Mouse (Mus musculus) intestine, embryonic 14.5 days (tissue): ENCODE results near the gene Tmf1. TPM values are rescaled to one million over a fixed set of nuclear protein-coding genes. Genes with fewer than 3 reads are reported as not detected.

Experiments used
- ATAC-seq: fragments of 200-750 bp; cut with Nextera tagmentation; replicated peaks from 2 replicates; pipeline ENCODE4 v1.8.0; 2017; ENCODE audit warnings: low read depth, moderate number of reproducible peaks, moderate TSS enrichment, moderate library complexity; ENCODE audit not compliant: low FRiP score, low TSS enrichment
- DNase-seq: peaks from one replicate; pipeline ENCODE4 v3.0.0-alpha.2; 2018; ENCODE audit warnings: low spot score
- H3K27ac ChIP-seq: fragments of 300-500 bp; sonication (generic); 2 replicates; pipeline ENCODE4 v1.5.1; 2014; ENCODE audit warnings: low read depth, mild to moderate bottlenecking, control low read depth
- H3K27me3 ChIP-seq: fragments of 300-500 bp; sonication (generic); replicated peaks from 2 replicates; pipeline ENCODE4 v1.6.1; 2014; ENCODE audit warnings: low read length, control low read depth; ENCODE audit not compliant: control insufficient read depth, insufficient read depth
- H3K36me3 ChIP-seq: fragments of 300-500 bp; sonication (generic); 2 replicates; pipeline ENCODE4 v1.6.1; 2014; ENCODE audit warnings: low read length, control low read depth; ENCODE audit not compliant: control insufficient read depth, insufficient read depth
- H3K4me1 ChIP-seq: fragments of 300-500 bp; sonication (generic); replicated peaks from 2 replicates; pipeline ENCODE4 v1.6.1; 2014; ENCODE audit warnings: low read length, control low read depth, mixed read lengths; ENCODE audit not compliant: control insufficient read depth, insufficient read depth
- H3K4me2 ChIP-seq: fragments of 300-500 bp; sonication (generic); 2 replicates; pipeline ENCODE4 v1.6.1; 2014; ENCODE audit warnings: low read length
- H3K4me3 ChIP-seq: fragments of 300-500 bp; sonication (generic); 2 replicates; pipeline ENCODE4 v1.5.1; 2014; ENCODE audit warnings: low read depth, low read length, control low read depth, mixed read lengths
- H3K9ac ChIP-seq: fragments of 300-500 bp; sonication (generic); 2 replicates; pipeline ENCODE4 v1.6.1; 2014; ENCODE audit warnings: mild to moderate bottlenecking, low read length
- H3K9me3 ChIP-seq: fragments of 300-500 bp; sonication (generic); 2 replicates; pipeline ENCODE4 v1.6.1; 2016; ENCODE audit warnings: low read length, control low read depth; ENCODE audit not compliant: control insufficient read depth
- WGBS: fragments of 180-500 bp; shearing (Covaris S2); extraction: QIAGEN DNeasy Blood & Tissue Kit; methylation state at CpG from one replicate; pipeline ENCODE4 v1.1.7; 2014; 5-methylcytosine and 5-hydroxymethylcytosine counted together
- polyA plus RNA-seq: library from polyadenylated mRNA; unstranded; fragments of >200 nt; fragmentation: Nextera tagmentation; extraction: Ambion mirVana; gene quantifications from 2 replicates; pipeline ENCODE4 v1.2.1, GENCODE M21; 2014

Tmf1 gene
- 27.8 and 27.9 TPM in 2 replicates for polyA plus RNA-seq

GRCm38 (mm10) chr6:97178491-97179366 lies at the start of gene Tmf1:
Tmf1 (minus strand) TSS chr6:97179122.
- under 1% methylated on average over 68 of the region's 80 CpGs for WGBS
- DNase-seq = peak; percentile 94
- no peaks in the 10 kb centered on the region for H3K27me3 ChIP-seq
- peak within 1 kb of the TSS; percentile 91 for H3K4me3 ChIP-seq
- H3K9me3 ChIP-seq = no peaks in the 10 kb centered on the region
- peak within 1 kb of the TSS; percentile 93 for H3K9ac ChIP-seq
- peak within 1 kb of the TSS; percentile 91 for H3K27ac ChIP-seq
- H3K36me3 ChIP-seq = peaks cover 20% of the 10 kb centered on the region
- peaks cover 16% of the 10 kb centered on the region for H3K4me1 ChIP-seq
- ATAC-seq = peak; percentile 97
- peak within 1 kb of the TSS; percentile 87 for H3K4me2 ChIP-seq

GRCm38 (mm10) chr6:97227067-97227847 lies 48.3 kb upstream of the Tmf1 start:
- no peak overlapping the region for H3K4me3 ChIP-seq
- peaks cover 21% of the 10 kb centered on the region for H3K36me3 ChIP-seq
- H3K9ac ChIP-seq = no peak overlapping the region
- ATAC-seq (no peak), DNase-seq (no peak)
- no peaks in the 10 kb centered on the region for H3K9me3 ChIP-seq
- 96% methylated on average over 9 of the region's 9 CpGs for WGBS
- H3K4me2 ChIP-seq = no peak overlapping the region
- H3K27ac ChIP-seq = no peak overlapping the region
- H3K4me1 ChIP-seq = peaks cover 1% of the 10 kb centered on the region; the same call in 1 of the 2 replicates
- no peaks in the 10 kb centered on the region for H3K27me3 ChIP-seq

- Histone ChIP-seq H3K9ac (no peak overlapping the region), H3K36me3 (peaks cover 16% of the 10 kb centered on the region), H3K27me3 (no peaks in the 10 kb centered on the region), H3K4me3 (no peak overlapping the region), H3K4me1 (peaks cover 6% of the 10 kb centered on the region; the same call in 1 of the 2 replicates), H3K27ac (no peak overlapping the region), H3K4me2 (no peak overlapping the region), H3K9me3 (no peaks in the 10 kb centered on the region)
- 43% methylated on average over 1 of the region's 1 CpGs for WGBS
- ATAC-seq (no peak), DNase-seq (no peak)
Observed at GRCm38 (mm10) chr6:97226083-97226491, 47.2 kb upstream of the Tmf1 start.

GRCm38 (mm10) chr6:97224505-97224904 lies 45.6 kb upstream of the Tmf1 start:
- H3K4me2 ChIP-seq = no peak overlapping the region
- ATAC-seq = no peak
- 96% methylated on average over 8 of the region's 8 CpGs for WGBS

GRCm38 (mm10) chr6:97223566-97223965 lies 44.6 kb upstream of the Tmf1 start:
- Histone ChIP-seq H3K9ac (no peak overlapping the region), H3K27me3 (no peaks in the 10 kb centered on the region), H3K36me3 (no peaks in the 10 kb centered on the region; the same call in 1 of the 2 replicates), H3K27ac (no peak overlapping the region), H3K4me1 (peaks cover 6% of the 10 kb centered on the region; the same call in 1 of the 2 replicates), H3K9me3 (no peaks in the 10 kb centered on the region), H3K4me3 (no peak overlapping the region), H3K4me2 (no peak overlapping the region)
- WGBS = 80% methylated on average over 4 of the region's 4 CpGs
- ATAC-seq = no peak
- no peak for DNase-seq

More at GRCm38 (mm10) chr6:97224505-97224904, 45.6 kb upstream of the Tmf1 start:
- peaks cover 6% of the 10 kb centered on the region; the same call in 1 of the 2 replicates for H3K4me1 ChIP-seq
- no peak overlapping the region for H3K27ac ChIP-seq
- no peak for DNase-seq
- H3K9me3 ChIP-seq = no peaks in the 10 kb centered on the region
- H3K36me3 ChIP-seq = peaks cover 1% of the 10 kb centered on the region; the same call in 1 of the 2 replicates
- H3K9ac ChIP-seq = no peak overlapping the region
- H3K4me3 ChIP-seq = no peak overlapping the region
- H3K27me3 ChIP-seq = no peaks in the 10 kb centered on the region

GRCm38 (mm10) chr6:97222931-97223467 lies 44.1 kb upstream of the Tmf1 start:
- no peak overlapping the region for H3K9ac ChIP-seq
- 47% methylated on average over 5 of the region's 5 CpGs for WGBS
- H3K4me2 ChIP-seq = no peak overlapping the region
- H3K36me3 ChIP-seq = no peaks in the 10 kb centered on the region; the same call in 1 of the 2 replicates
- H3K4me1 ChIP-seq = peaks cover 6% of the 10 kb centered on the region; the same call in 1 of the 2 replicates
- no peak overlapping the region for H3K4me3 ChIP-seq
- DNase-seq (no peak), ATAC-seq (no peak)
- H3K27me3 ChIP-seq = no peaks in the 10 kb centered on the region
- no peaks in the 10 kb centered on the region for H3K9me3 ChIP-seq
- H3K27ac ChIP-seq = no peak overlapping the region

- no peak for DNase-seq
- 63% methylated on average over 6 of the region's 6 CpGs for WGBS
- Histone ChIP-seq H3K9me3 (no peaks in the 10 kb centered on the region), H3K4me2 (no peak overlapping the region), H3K4me3 (no peak overlapping the region), H3K36me3 (no peaks in the 10 kb centered on the region; the same call in 1 of the 2 replicates), H3K4me1 (peaks cover 6% of the 10 kb centered on the region; the same call in 1 of the 2 replicates), H3K27me3 (no peaks in the 10 kb centered on the region), H3K27ac (no peak overlapping the region), H3K9ac (no peak overlapping the region)
- ATAC-seq = no peak
Observed at GRCm38 (mm10) chr6:97222321-97222720, 43.4 kb upstream of the Tmf1 start.
